Mouse (Mus musculus) frontal cortex, adult (tissue): ENCODE data around the gene Thrb.
A peak's percentile ranks its signal among the peaks of the same experiment; 100 is the strongest.

ENCODE experiments used
- ATAC-seq: cut with Nextera tagmentation; 2 replicates; pipeline ENCODE4 v1.9.2; 2017; ENCODE audit warnings: mild to moderate bottlenecking, moderate library complexity, mixed read lengths; ENCODE audit not compliant: low TSS enrichment

Gene Thrb

DNA sequence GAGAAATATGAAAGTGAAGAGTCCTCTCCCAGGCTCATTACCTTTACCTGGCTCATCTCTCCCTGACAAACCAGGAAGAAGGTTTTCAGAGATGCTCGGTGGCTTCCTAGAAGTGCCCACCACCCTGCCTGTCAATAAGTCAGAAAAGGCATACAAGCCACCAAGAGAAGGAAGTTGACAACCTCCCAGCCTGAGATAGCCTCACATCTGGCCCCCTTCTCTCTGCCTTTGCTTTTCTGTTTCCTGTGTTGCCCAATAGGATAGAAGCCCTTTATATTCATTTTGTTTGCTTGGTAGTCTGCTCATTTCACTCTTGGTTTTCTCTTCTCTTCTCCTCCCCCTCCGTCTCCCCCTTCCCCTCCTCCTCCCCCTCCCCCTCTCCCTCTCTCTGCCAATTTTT, 273.4 kb downstream of the Thrb start:
- no peak for ATAC-seq

GRCm38 (mm10) chr14:17934779-17935178, 274.7 kb downstream of the Thrb start:
- peak; percentile 90 for ATAC-seq

- no peak for ATAC-seq
These were observed 294.0 kb downstream of the Thrb start for GRCm38 (mm10) chr14:17954038-17954437.

DNA sequence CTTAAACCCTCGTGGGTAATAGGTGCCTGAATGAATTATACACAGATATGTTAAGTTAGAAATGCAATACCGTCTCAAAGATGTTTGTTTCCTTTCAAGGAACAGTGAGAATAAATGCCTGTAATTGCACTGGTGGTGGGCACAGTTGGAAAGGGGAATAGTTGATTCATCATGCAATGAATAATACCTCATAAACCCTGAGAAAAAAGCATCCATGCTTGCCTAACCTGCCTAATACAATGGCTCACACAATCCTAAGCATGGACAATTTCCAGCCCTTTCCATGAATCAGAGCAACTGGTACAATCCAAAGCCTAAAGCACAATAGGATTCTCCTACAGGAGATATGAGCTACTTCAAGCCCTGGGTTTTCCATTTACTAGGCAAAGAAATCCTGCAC, 299.8 kb downstream of the Thrb start:
- no peak for ATAC-seq

DNA sequence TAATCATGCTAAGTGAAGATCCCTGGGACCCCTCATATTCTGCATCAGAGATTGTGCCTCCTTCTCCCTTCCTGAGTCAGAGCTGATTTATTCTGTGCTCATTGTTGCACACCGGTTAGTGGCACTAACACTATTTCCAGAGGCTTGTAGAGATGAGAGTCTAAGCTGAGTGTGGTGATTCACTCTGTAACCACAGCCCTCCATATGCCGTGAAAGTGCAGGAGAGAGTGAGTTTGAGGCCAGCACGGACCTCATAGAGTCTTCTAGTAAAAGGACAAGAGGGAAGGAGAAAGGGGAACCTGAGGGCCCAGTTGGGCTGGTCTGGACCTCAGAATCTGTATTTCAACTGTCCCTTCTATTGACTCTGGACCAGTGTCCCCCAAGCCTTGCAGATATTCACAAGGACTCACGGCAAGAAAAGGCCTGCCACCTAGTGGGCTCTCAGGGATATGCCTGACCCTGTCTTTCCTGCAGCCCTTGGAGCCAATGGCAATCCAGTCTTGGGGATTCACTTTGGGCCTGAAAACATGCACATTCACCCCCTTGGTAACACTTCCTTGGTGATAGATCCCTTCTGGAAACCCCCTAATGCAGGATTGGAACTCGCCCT, 307.2 kb downstream of the Thrb start:
- ATAC-seq: peak; percentile 98

GRCm38 (mm10) chr14:17972132-17972531, 312.1 kb downstream of the Thrb start:
- ATAC-seq: no peak

DNA sequence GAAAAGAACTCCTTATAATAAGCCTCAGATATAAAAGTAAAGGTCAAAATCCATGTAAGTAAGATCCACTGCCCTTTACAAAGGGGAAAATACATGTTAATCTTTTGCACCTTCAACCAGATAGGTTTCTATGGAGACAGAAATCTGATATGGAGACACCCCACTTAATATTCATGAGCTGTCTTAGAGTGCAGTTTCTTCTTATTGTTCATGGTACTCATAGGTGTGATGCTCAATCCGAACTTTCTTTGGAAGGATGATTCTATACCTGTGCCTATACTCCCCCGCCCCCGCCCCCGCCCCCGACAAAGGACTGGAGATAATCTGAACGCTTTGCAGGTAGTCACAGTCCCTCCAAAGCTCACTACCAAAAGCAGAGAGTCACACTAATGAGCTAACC, 312.6 kb downstream of the Thrb start:
- no peak for ATAC-seq

GRCm38 (mm10) chr14:17975786-17976185, 315.7 kb downstream of the Thrb start:
- no peak for ATAC-seq

DNA sequence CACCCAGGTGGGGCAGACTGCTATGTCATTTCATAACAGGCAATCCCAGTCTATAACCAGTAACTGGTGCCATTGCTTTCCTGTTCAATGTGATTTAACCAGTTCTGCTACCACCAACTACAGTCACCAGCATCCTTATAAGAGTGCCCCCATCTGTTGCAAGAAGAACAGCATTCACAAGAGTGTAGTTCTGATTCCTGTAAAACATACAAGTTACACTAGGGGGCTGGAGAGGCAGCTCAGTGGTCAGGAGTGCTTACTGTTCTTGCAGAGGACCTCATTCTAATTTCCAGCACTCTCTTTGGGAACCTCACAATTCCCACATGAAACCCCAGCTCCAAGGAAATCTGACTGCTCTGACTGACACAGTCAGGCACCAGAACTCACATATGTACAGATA, 318.2 kb downstream of the Thrb start:
- ATAC-seq: no peak

DNA sequence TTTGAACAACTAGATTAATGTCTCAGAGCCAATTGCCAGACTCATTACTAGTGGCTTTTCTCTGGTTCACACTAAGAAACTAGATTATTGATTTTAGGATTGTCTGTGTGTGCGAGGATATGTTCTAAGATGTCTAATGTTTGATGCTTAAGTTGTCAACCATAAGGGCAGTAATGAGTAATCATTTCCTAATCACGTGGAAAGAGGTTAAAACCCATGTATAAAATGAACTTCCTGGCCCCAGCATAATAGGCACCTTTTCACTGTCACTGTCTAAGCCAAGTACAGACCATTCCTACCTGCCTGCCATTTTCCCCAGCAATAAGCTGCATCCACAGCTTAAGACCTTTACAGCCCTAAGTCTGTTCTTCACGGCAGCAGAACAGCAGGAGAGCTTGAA, 321.2 kb downstream of the Thrb start:
- ATAC-seq: peak; percentile 9; the same call in 1 of the 2 replicates

GRCm38 (mm10) chr14:17982017-17982416, 322.0 kb downstream of the Thrb start:
- peak; percentile 53; the same call in 1 of the 2 replicates for ATAC-seq

GRCm38 (mm10) chr14:17983390-17983789, 323.3 kb downstream of the Thrb start:
- no peak for ATAC-seq

DNA sequence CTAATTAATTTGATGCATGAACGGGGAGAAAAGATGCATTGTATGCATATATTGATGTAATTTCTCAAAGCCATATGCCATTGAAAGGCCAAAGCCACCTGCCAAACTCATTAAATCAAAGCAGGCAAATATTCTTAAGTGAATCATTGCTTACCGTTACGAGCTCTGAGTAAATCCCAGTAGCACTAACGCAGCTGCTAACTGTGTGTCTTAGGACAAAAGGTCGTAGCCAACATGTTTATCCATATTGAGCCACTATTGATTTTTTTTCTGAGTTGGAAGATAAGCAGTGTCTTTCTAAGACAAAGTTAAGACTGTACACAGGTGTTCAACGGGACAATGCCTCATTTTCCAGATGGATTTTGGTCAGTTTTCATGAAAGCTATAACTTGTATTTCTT, 323.8 kb downstream of the Thrb start:
- ATAC-seq: no peak

DNA sequence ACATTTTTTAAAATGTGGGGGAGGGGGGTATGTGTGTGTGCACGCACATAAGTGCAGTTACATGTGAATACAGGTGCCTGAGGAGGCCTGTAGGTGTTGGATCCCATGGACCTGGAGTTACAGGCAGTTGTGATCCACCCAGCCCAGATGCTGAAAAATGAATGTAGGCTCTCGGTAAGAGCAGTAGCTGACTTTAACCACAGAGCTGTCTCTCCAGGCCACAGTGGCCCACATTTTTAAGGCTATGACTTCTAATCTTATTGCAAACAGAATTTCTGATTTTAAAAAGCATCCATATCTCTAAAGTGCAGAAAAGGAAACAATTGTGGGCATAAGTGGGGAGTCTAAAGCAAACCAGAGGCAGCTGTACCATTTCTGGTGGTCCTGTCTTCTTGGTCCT, 328.5 kb downstream of the Thrb start:
- no peak for ATAC-seq

DNA sequence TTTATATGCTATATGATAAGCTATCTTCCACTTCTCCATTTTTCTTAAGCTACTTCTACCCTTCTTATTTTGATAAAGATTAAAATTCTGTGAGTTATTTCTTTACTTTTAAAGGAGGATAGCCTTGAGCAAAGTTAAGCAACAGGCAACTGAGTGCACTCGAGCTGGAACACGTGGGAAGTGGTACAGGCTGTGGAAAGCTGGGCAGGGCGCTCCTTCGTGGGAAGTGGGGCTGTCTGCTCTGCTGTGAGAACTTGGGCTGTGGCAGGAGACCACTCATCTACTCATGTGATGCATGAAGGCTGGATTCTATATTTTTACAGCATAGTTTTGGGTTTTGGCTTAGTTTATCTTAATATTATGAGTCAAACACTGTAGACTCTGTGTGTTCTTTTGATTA, 329.1 kb downstream of the Thrb start:
- ATAC-seq: peak; percentile 77

DNA sequence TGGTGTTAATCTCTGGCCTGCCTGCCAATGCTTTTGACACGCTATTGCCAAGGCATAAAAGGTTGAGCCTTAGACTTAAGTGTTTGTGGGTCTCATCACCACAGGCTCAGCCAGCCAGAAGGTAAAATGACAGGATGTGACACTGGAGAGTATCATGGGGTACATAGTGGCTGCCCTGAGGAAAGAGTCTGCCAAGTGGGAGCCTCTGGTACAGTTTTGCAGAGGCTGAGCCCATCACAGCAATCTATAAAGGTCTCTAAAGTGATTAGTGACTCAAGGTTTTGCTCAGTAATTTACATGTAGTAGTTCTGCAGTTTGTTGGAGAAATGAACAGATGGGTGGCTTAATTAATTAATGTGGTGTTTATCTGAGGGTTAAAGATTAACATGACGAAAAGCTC, 330.1 kb downstream of the Thrb start:
- ATAC-seq: no peak

- 0 out of 2 replicates have a peak, but pooled peaks have one; percentile 20 for ATAC-seq
These were observed 341.8 kb downstream of the Thrb start for GRCm38 (mm10) chr14:18001886-18002285.

GRCm38 (mm10) chr14:18003686-18004085, 343.6 kb downstream of the Thrb start:
- ATAC-seq: no peak

DNA sequence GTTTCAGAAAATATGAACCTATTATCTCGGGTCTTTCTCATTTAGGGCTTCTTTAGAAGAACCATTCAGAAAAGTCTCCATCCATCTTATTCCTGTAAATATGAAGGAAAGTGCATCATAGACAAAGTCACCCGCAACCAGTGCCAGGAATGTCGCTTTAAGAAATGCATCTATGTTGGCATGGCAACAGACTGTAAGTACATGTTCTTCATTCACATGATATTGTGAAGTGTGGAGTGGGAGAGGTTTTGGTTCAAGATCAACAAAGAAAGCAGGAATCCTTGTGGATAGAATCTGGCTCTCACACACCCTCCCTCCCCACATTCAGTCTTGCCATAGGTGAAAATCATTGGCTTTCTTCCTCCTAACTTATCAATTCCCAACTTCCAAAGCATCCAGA, 348.5 kb downstream of the Thrb start:
- peak; percentile 75 for ATAC-seq

DNA sequence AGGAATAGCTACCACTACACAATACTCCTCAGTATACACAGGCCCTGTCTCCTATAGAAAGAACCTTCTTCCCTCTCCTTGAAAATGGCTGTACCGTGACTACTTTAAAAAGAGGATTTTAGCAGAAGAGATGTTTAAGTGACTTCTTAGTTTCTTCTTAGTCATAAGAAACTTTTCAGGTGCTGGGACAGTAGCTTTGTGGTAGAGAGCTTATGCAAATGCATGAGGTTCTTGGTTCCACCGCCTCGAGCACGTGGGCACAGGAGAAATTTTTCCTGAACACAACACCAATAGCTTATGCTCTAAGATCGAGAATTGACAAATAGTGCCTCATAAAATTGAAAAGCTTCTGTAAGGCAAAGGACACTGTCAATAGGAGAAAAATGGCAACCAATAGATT, 356.5 kb downstream of the Thrb start:
- ATAC-seq: no peak

GRCm38 (mm10) chr14:18020128-18020527, 360.1 kb downstream of the Thrb start:
- no peak for ATAC-seq

- ATAC-seq: no peak
These were observed 360.6 kb downstream of the Thrb start for GRCm38 (mm10) chr14:18020636-18021035.

DNA sequence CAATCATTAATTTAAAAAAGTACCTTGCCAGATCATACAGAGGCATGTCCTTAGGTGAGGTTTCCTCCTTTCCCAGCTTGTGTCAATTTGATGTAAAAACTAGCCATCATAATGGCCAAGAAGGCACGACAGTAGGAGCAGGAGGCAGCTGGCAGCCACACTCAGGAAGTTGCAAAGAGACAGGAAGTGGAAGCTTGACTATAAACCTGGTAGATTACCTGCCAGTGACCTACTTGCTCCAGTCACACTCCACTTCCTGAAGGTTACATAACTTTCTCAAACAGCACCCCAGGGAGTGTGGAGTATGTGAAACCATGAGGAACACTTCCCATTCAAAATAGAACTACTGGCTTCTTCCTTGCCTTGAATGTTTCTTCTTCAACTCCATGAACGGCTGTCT, 361.7 kb downstream of the Thrb start:
- 0 out of 2 replicates have a peak, but pooled peaks have one; percentile 44 for ATAC-seq

- ATAC-seq: 0 out of 2 replicates have a peak, but pooled peaks have one; percentile 31
These were observed 362.3 kb downstream of the Thrb start for GRCm38 (mm10) chr14:18022351-18022750.
